Mouse (Mus musculus): Measurements from ENCODE around the gene Cnpy1. TPM values are rescaled to one million over a fixed set of nuclear protein-coding genes. Genes with fewer than 3 reads are reported as not detected.

The Cnpy1 gene
- polyA plus RNA-seq, 1 experiment from 2014 or later: not detected

DNA sequence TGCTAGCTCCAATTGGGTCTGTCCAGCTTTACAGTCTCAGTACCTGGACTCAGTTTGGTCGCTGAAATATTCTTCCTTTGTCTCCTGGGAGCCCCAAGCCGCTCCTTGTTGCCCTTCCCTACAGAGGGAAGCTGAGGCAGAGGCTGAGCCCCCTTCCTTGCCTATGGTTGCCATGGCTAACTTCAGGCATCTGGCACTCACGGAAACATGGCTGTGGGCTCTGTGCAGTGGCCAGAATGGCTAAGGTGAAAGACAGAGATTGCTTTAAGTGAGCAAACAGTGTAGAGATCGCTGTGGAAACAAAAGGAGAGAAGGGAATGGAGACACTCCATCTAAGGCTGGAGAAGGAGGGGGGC, 53.5 kb downstream of the Cnpy1 start:
- DNase-seq (ENCODE audit: low spot score): no peak

DNA sequence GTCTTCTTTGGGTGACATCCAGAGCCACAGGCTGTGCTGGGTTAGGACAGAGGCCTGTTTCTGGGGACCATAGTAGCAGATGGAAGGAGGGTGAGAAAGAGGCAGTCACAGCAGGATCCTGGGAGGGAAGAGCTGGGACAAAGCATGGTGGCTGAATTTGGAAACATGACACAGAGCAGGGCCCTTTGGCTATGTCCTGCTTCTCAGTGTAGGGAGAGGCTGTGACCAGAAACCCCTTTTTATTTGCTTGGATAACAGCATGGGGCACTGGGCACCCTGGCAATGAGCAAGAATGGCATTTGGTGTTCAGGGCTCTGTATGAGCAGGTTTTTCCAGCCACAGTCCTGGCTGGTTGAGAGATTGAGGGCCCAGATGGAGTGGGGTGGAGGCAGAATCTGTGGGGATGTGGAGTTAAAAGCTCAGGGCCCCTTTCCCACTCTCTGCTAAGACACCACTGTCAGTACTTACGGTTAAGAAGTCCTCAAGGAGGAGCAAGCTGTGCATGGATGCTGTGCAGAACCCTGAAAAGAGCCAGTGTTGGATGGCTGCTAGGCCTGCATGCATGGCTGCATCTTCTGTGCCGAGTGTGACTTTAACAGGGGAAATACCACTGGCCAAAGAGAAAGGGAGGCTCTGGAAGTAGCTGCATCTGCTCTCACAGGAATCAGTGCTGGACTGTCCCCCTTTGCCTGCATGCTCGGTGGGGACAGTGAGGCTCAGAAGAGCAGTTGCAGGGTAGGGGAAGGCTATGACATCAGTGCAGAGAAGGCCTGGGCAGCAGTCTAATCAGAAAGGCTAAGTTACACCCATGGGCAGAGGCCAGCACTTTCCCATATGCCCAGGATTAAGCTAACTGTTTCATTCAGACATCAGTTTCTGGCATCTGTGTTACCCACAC, 54.2 kb downstream of the Cnpy1 start:
- no peak for DNase-seq (ENCODE audit: low spot score)

DNA sequence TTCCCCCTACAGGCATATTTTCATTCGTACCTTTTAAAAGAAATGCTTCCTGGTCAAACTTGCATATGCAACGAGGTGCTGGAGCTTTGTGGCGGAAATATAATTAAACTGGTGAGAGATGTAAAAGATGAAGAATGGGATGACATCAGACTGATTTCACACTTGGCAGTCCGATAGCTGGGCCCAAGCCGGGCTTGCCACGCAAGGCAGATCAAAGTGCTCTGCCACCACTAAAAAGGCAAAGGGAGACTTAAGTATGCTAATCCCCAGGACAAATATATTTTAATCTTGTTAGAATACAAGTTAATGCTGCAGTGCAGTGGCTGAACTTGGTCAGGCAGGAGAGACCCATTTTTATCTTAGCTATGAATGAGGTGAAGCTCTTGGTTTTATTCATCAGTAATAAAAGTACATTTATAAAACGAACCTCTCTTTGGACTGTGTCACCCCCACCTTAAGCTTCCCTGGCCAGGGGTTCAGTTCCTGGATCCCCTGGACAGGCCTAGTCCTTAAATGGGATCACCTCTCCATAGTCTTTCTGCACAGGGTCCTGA, 66.3 kb downstream of the Cnpy1 start:
- no peak for DNase-seq (ENCODE audit: low spot score)

DNA sequence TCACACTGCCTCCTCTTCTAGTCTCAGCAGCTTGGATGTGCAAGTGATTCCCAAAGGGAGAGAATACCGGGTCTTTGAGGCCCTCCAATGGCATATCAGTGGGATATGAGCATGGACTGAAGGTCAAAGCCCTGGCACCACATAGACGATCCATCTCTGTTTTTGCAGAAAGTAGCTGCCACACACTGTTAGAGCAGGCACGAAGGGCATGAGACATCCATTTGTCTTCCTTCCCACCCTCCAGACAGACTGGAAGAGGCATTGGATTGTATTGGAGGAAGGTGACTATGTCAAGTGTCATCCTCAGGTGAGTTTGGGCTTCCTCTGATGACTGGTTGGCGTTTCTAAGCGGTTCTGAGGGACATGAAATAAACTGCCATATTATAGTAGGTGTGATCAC, 67.3 kb downstream of the Cnpy1 start:
- DNase-seq (ENCODE audit: low spot score): no peak

DNA sequence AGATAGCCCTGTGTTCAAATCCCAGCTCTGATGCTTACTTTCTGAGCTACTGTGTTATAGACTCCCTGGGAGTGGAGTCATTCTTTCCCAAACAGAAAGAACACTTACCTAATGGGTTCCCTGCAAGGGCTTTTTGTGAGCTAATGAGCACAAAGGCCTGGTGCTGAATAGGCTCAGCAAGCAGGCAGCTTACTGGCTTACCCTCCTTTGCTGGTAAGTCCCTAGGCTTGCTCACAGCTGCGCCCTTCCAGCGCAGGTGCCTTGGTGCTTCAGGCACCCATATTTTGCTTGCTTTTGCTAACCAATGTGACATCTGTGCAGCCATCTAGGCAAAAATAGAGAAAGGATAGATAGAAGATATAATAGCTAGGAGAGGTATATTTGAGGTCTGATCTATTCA, 69.0 kb downstream of the Cnpy1 start:
- DNase-seq (ENCODE audit: low spot score): no peak

DNA sequence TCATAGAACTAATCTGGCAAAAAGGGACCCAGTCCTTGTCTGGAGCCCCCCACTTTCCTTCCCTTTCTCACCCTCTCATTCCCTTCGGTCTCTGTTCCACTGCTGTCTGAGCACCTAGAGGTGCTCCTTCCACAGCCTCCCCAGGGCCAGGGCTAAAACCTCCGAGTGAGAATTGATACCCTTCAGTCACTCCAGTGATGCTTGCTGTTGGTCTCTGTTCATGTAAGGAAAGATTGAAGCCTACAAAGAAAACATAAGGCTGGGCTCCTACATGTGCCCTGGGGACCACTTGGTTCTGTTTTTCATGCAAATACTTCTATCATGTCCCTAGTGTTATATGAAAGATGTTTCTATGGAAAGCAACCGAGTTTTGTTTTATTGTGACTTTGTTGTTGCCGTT, 69.6 kb downstream of the Cnpy1 start:
- no peak for DNase-seq (ENCODE audit: low spot score)

DNA sequence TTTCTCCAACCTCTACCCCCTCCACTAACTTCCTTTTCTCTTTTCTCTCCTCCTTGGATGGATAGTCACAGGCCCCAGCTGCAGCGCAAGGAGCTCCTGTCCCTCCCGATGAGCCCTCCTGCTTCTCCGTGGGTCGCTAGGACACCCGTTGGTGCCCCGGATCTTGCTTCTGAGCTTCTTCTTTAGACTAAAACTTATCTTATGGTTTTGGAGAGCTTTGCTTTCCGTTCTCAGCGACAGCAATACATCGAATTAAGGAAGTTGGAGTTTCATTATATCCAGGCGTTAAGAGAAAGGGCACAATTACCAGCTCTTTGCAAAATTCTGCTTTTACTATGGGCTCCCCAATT, 70.1 kb downstream of the Cnpy1 start:
- no peak for DNase-seq (ENCODE audit: low spot score)

DNA sequence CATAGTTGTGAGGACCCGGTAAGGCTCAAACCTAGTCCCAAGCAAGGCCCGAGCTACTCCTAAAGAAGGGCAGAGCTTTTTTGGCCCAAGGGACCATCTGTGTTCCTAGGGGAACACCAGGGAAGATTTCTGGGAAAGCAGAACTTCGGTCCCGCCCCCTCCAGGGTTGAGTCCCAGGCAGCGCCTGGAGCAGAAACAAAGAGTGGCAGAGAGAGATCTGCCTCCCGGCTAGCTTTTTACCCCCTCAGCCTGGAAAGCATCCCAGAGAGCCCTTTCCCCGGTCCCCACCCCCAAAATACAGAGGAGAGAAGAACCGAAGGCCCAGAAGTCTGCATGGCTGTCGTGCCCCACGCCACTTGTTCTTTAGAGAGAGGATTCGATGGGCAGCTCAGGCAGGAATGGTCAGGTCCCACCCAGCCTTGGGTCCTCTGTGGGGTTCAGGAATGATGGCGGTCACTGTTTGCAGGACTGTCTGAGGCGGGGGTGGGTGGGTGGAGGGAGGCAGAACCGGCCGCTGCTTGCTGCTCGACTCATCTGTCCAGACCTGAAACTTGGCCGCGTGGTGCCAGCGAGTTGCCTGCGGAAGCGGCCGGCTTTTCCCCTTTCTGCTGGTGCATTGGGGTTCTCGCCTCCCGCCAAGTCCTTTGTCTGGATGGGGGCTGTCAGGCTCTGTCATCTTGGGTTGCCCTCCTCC, 70.6 kb downstream of the Cnpy1 start:
- DNase-seq (ENCODE audit: low spot score): no peak

DNA sequence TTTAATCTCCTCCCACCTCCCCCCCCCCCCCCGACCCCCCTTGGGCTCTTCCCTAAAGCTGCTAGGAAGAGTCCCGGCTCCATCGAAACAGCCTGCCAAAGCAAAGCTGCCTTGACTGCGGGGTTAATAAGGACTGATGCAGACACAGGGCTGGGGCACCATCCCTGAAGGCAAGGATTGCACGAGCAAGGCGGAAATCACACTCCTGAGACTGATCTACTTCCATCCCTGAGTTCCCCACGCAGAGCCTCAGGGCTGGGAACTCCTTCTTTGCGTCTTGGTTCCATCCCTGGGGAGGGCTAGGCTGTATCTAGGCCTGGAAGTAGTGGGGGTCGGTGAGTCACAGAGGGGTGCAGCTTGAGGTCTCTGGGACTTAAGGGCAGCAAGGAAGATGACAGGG, 71.5 kb downstream of the Cnpy1 start:
- no peak for DNase-seq (ENCODE audit: low spot score)

DNA sequence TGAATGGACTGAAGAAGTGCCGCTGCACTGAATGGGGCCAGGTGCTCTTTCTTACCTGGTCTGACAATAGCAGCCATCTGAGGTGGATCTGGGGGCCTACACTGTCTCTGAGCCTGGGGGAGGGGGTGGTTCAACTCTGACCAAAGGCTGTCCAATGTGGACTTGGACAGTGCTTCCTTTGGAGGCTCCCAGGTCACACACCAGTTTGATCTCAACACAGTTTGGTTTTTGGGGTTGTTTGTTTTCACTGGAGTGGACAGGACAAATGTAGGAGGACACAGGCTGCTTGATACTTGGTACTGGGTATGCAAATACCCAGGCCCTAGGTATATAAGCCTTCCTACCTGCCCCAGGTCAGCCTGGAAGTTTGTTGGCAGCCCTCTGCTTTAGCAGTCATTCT, 71.9 kb downstream of the Cnpy1 start:
- DNase-seq (ENCODE audit: low spot score): no peak

DNA sequence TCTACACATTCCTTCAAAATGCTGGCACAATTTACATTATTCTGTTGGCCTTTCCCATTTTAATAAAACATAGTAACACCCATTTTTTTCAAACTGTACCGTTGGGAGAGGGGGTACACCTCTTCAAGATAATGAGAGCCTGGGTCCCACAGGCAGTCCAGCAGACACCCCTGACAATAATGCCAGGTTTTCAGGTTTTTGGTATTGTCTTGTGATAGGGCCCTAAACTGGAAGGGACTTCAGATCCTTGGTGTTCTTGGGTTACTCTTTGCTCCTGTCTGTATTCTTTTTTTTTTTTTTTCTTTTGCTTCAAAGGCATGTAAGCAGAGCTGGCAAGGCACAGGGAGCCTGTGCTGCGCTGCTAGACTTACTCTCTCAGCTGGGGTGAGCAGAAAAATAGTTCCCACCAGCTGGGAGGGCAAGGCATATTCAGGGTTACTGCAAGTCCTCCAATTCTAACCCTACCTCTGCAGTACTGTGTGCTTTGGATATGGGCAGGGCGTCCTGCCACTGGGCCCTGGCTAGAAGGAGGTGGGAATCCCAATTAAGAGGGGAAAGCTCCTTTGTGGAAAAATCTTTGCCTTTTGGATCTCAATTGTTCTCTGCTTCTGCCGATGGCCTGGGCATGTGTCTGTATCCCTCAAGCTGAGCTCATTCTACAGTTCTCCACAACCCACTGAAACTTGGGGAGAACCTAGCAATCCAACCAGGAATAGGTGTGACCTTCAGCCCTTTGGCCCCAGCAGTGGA, 72.5 kb downstream of the Cnpy1 start:
- no peak for DNase-seq (ENCODE audit: low spot score)

DNA sequence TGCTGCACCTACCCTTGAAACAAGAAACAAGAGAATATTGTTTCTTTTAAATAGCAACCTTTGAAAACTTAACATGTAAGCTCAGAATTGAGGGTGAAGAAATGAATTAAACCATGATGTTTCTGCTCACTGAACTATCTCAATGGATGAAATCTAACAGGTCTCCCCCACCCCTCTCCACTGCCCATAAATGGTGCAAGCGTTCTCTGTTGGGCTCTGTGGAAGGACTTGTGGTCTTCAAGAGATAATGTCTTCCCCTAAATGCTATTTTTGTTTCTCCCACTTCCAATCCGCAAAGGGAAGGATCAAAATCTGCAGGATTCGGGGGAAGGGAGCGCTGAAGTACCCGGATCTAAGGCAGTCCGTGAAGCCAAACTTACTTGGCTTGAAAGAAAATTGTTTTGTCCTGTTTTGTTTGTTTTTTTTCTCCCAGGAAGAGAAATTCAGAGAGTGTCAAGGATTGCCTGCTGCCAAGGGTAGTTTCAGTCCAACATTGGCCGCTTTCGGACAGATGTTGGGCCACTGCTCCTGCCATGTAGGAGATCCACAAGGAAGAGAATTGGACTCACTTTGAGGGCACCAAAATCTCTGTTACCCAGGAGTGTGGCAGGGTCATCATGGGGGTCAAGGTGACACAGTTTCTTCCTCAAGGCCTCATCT, 73.2 kb downstream of the Cnpy1 start:
- DNase-seq (ENCODE audit: low spot score): no peak

DNA sequence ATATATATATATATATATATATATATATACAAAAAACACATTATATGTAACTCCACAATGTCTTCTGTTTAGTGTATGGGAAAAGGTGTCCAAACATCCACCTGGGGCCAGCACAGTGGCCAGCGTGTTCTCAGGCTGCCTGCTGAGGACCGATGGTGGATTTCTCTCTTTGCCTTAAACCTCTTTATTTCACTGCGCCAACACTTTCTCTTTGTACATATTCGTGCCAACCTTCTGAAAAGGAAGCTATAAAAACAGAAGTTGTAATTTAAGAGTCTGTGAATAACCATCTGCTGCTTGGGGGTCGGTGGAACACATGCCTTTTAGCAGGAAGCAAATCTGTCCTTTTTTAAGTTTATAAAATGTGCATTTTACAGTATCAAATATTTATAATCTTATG, 73.9 kb downstream of the Cnpy1 start:
- DNase-seq (ENCODE audit: low spot score): no peak

DNA sequence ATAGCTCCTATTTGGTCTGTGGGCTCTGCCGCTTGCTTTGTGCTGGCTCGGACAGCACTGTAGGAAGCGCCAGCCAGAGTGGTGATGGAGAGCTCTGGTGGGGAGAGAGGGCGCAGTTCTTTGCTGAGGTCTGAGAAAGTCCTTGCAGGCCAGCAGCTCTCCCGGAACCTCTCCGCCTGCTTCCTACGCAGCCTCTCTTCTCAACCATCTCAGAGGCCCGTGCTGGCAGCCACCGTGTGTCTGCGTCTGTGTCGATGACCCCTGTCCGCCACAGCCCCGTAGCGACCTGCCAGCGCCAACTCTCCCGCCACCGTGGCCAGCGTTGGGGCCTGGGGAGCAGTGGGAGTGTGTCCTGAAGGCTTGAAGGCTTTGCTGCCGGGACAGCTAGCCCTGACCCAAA, 74.7 kb downstream of the Cnpy1 start:
- DNase-seq (ENCODE audit: low spot score): no peak

DNA sequence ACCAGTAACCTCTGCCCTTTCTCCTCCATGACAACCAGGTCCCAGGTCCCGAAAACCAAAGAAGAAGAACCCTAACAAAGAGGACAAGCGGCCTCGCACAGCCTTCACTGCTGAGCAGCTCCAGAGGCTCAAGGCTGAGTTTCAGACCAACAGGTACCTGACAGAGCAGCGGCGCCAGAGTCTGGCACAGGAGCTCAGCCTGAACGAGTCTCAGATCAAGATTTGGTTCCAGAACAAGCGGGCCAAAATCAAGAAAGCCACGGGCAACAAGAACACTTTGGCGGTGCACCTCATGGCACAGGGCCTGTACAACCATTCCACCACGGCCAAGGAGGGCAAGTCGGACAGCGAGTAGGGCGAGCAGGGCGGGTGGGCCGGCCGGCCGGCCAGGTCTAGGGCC, 75.5 kb downstream of the Cnpy1 start:
- DNase-seq (ENCODE audit: low spot score): no peak

DNA sequence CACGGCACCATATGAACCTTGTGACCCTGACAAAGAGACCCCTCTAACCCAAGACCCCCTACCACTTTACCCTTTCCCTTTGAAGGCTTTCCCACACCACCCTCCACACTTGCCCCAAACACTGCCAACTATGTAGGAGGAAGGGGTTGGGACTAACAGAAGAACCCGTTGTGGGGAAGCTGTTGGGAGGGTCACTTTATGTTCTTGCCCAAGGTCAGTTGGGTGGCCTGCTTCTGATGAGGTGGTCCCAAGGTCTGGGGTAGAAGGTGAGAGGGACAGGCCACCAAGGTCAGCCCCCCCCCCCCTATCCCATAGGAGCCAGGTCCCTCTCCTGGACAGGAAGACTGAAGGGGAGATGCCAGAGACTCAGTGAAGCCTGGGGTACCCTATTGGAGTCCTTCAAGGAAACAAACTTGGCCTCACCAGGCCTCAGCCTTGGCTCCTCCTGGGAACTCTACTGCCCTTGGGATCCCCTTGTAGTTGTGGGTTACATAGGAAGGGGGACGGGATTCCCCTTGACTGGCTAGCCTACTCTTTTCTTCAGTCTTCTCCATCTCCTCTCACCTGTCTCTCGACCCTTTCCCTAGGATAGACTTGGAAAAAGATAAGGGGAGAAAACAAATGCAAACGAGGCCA, 76.3 kb downstream of the Cnpy1 start:
- no peak for DNase-seq (ENCODE audit: low spot score)

DNA sequence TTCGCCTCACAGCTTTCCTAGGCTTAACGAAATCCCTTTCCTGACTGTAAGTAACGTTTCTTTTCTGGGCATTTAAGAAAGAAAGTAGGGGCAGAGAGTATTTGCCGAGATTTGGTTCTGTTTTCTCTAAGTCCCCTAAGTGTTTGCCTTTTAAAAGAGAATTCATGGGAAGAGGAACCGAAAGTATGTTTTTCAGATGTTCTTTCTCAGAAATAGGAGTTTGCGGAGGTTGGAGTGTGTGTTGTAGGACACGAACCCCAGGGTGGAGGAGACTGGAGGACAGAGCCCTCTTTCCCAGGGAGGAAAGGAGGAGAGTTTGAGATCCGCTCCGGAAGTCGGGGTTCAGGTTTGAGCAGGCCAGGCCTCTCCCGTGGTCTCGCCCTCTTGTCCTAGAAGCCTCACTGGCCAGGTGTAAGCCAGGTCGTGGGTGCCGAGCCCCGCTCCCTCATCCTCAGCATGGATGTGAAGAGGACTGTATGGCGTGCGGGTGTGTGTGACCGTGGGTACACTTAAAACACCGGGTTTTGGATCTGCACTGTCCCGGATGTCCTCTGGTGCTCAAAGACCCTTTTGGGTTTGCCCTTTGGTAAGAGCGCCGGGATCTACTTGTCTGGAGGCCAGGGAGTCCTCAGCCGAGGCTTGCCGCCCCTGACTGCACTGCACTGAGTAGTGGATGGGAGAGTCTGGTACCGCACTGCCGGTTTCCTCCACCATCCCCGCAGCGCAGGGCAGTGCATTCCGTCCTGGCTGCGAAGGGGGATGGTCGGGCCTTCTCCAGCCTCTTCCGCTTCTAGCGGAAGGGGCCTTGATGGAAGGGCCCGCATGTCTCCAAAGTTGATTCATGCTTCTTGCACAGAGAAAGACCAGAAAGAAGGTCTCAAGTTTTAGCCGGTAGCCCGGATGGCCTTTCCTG, 77.1 kb downstream of the Cnpy1 start:
- DNase-seq (ENCODE audit: low spot score): no peak

DNA sequence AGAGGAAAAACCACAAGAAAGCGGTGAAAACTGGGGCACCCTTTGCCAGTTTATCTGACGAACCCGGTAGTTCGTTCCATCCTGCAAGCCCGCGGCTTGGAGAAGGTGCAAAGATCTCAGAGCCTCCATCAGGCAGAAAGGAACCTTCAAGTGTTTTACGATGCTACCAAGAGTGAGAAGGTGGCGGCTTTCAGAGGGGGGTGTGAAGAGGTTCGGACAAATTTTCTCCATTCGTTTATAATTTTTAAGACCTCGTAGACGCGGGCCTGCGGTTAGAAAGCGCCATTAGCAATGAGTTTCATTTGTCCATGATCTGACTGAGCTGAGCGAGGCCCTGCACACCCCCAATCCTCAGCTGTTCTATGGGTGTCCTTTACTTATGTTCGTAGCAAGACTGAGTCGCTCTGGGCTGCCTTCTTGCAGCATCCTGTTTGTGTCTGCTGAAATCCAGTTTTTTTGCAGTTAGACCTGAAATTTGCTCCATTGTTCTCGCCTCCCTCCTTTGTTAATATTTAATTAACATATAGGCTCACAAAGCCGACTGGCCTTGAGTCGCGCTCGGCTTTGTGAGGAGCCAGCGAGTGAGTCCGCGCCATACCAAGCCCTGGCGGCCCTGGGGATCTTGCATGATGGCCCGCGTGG, 77.9 kb downstream of the Cnpy1 start:
- no peak for DNase-seq (ENCODE audit: low spot score)

All from thymus, postnatal 0 days (tissue).